Mouse (Mus musculus) cortical plate, adult 2 months (tissue): ENCODE measurements at regions not wholly inside any gene's neighbourhood (a gene's known extent, or its start where the extent isn't known, plus 50 kb on each side); places are given as distances from the start of the nearest gene placed in this dataset.

Experiments used
- CTCF ChIP-seq: fragments of 200-500 bp; IDR thresholded peaks from 2 replicates; pipeline ENCODE4 v1.5.1; 2011; ENCODE audit warnings: mild to moderate bottlenecking, control low read depth, low read length; ENCODE audit not compliant: insufficient read depth; ENCODE audit errors: extremely low read depth
- POLR2A ChIP-seq: fragments of 200-500 bp; IDR thresholded peaks from 2 replicates; pipeline ENCODE4 v1.6.1; 2011; ENCODE audit warnings: mild to moderate bottlenecking, low read length, control low read depth; ENCODE audit not compliant: insufficient read depth; ENCODE audit errors: extremely low read depth

- TF ChIP-seq CTCF (no peak), POLR2A (no peak)
These were observed 96.7 kb upstream of the Actbl2 start for GRCm38 (mm10) chr13:111157921-111158638.
